Mouse (Mus musculus) small intestine, adult 2 months (tissue): ENCODE measurements around the gene Itgb5.

Source experiments
- CTCF ChIP-seq: fragments of 200-500 bp; IDR thresholded peaks from 2 replicates; pipeline ENCODE4 v1.5.1; 2012; ENCODE audit warnings: low read depth, mild to moderate bottlenecking, control low read depth, inconsistent platforms, low read length, moderate library complexity, mixed read lengths; ENCODE audit not compliant: insufficient replicate concordance, insufficient read length; ENCODE audit errors: extremely low read depth
- POLR2A ChIP-seq: fragments of 200-500 bp; IDR thresholded peaks from 2 replicates; pipeline ENCODE4 v1.6.1; 2012; ENCODE audit warnings: low read depth, mild to moderate bottlenecking, control low read depth, inconsistent platforms, low read length, moderate library complexity

- TF ChIP-seq POLR2A (no peak), CTCF (no peak)
Measured at GRCm38 (mm10) chr16:33884201-33884600, 54.7 kb downstream of the Itgb5 start.
